In genomic region chr5:145064765-145065340, GRCm38 (mm10) we compare ENCODE assay signal across 32 mouse cellular contexts. TPM values are rescaled to one million over a fixed set of nuclear protein-coding genes. Genes with fewer than 3 reads are reported as not detected.
DNase-seq lines count a peak whose midpoint lies in the region.
"Had no signal": no experiment of that assay in that cellular context is flagged by ENCODE, and none has a peak within 500 bp of the region (broad histone marks: within the 10 kb centered on the region; RNA-seq: fewer than 3 reads in every experiment).

No protein-coding gene starts in this region.

- intact Hi-C loops in heart, postnatal 14 days (cut with DNase I) = loop anchor here (5.0 kb wide), 1 partner anchor 48 kb away; no protein-coding TSS in a partner anchor
- intact Hi-C loops in left cerebral cortex, postnatal 36 days (cut with DNase I) = loop anchor here (5.0 to 10.0 kb wide), 2 partner anchors 48 to 190 kb away; no protein-coding TSS in a partner anchor

- DNase-seq in heart, adult 11 months = peak; percentile 14
- DNase-seq in heart, postnatal 14 days = no peak
- peak; percentile 58 for DNase-seq in Muller cell, postnatal 12 days (ENCODE audit: inconsistent ontology term)
- DNase-seq in ZHBTc4 (ENCODE audit: low read depth, low spot score) = peak; percentile 85
- DNase-seq in thymus, postnatal 0 days (ENCODE audit: low spot score) = no peak
- DNase-seq in left cerebral cortex, postnatal 36 days (ENCODE audit: low spot score in 2 of 2) = no peak
- DNase-seq: adrenal gland, adult 2 months; adrenal gland, postnatal 10 days; adrenal gland, postnatal 25 days; B cell, adult 2 months; cerebellum, adult 11 months; cerebellum, adult 18-20 months; cerebellum, adult 8-10 months; cerebellum, adult 9-11 months; cerebellum, postnatal 14 days; cerebellum, postnatal 36 days; embryo, embryonic 11 days had no signal

RNA-seq across cellular contexts. Expression of gene Arpc1a, which starts 18.8 kb away (rescaled TPM):
- total RNA-seq in heart, postnatal 14 days (2021) = 10 to 100 TPM; 63.3 to 67.2 TPM
- polyA plus RNA-seq in thymus, postnatal 0 days (2015; fragmentation: Nextera tagmentation; extraction: Ambion mirVana) = 148 and 153 TPM in 2 replicates
- total RNA-seq in left cerebral cortex, postnatal 36 days (2021) = 100 to 1,000 TPM; 194 to 211 TPM

RNA-seq across cellular contexts. Expression of gene Kpna7, which starts 19.0 kb away (rescaled TPM):
- total RNA-seq in heart, postnatal 14 days (2021) = not detected
- polyA plus RNA-seq in thymus, postnatal 0 days (2015; fragmentation: Nextera tagmentation; extraction: Ambion mirVana) = 0.05 and 0.20 TPM in 2 replicates
- total RNA-seq in left cerebral cortex, postnatal 36 days (2021) = not detected
- total RNA-seq: adrenal gland, adult 2 months; adrenal gland, postnatal 10 days; adrenal gland, postnatal 25 days; adrenal gland, postnatal 4 days; CH12.LX; common myeloid progenitor, adult 5-6 weeks; G1E had no signal
- polyA plus RNA-seq: adrenal gland, adult 2 months; brain, embryonic 14.5 days; CD4-positive, CD25-positive, alpha-beta regulatory T cell, adult 4 months; embryonic facial prominence, embryonic 11.5 days; embryonic facial prominence, embryonic 13.5 days; embryonic facial prominence, embryonic 15.5 days; erythroblast, embryonic 14.5 days; forebrain, embryonic 10.5 days; forebrain, embryonic 12.5 days; forebrain, embryonic 14.5 days; forebrain, embryonic 16.5 days; frontal cortex, adult 2 months; G1E had no signal

RNA-seq across cellular contexts. Expression of gene 1700018F24Rik, which starts 22.1 kb away (rescaled TPM):
- not detected for total RNA-seq in heart, postnatal 14 days (2021)
- 0.22 TPM in 1 of 2 replicates, not detected in the other for polyA plus RNA-seq in thymus, postnatal 0 days (2015; fragmentation: Nextera tagmentation; extraction: Ambion mirVana)
- not detected for total RNA-seq in left cerebral cortex, postnatal 36 days (2021)
- total RNA-seq: adrenal gland, adult 2 months; adrenal gland, postnatal 10 days; adrenal gland, postnatal 25 days; adrenal gland, postnatal 4 days; CH12.LX; common myeloid progenitor, adult 5-6 weeks; G1E had no signal
- polyA plus RNA-seq: adrenal gland, adult 2 months; brain, embryonic 14.5 days; CD4-positive, CD25-positive, alpha-beta regulatory T cell, adult 4 months; embryonic facial prominence, embryonic 11.5 days; embryonic facial prominence, embryonic 13.5 days; erythroblast, embryonic 14.5 days; forebrain, embryonic 10.5 days; forebrain, embryonic 12.5 days; forebrain, embryonic 14.5 days; forebrain, embryonic 16.5 days; frontal cortex, adult 2 months; G1E had no signal

RNA-seq across cellular contexts. Expression of gene Gm4871, which starts 32.3 kb away (rescaled TPM):
- not detected for total RNA-seq in heart, postnatal 14 days (2021)
- polyA plus RNA-seq in thymus, postnatal 0 days (2015; fragmentation: Nextera tagmentation; extraction: Ambion mirVana) = not detected in 2 replicates
- not detected for total RNA-seq in left cerebral cortex, postnatal 36 days (2021)
- total RNA-seq: adrenal gland, adult 2 months; adrenal gland, postnatal 10 days; adrenal gland, postnatal 25 days; adrenal gland, postnatal 4 days; CH12.LX; common myeloid progenitor, adult 5-6 weeks; G1E had no signal
- polyA plus RNA-seq: adrenal gland, adult 2 months; brain, embryonic 14.5 days; CD4-positive, CD25-positive, alpha-beta regulatory T cell, adult 4 months; embryonic facial prominence, embryonic 11.5 days; embryonic facial prominence, embryonic 13.5 days; embryonic facial prominence, embryonic 15.5 days; erythroblast, embryonic 14.5 days; forebrain, embryonic 10.5 days; forebrain, embryonic 12.5 days; forebrain, embryonic 14.5 days; forebrain, embryonic 16.5 days; frontal cortex, adult 2 months; G1E had no signal

RNA-seq across cellular contexts. Expression of gene Arpc1b, which starts 49.2 kb away (rescaled TPM):
- total RNA-seq in heart, postnatal 14 days (2021) = 100 to 1,000 TPM in 1 of 2 experiments, 10 to 100 TPM in 1; 97.2 to 113 TPM
- polyA plus RNA-seq in thymus, postnatal 0 days (2015; fragmentation: Nextera tagmentation; extraction: Ambion mirVana) = 563 and 603 TPM in 2 replicates
- 10 to 100 TPM; 23.6 to 24.1 TPM for total RNA-seq in left cerebral cortex, postnatal 36 days (2021)

Comparison
In these comparisons a context has a peak if more than half of its experiments do, and no peak if none do; other contexts are left out.
1. DNase-seq: peak in heart, adult 11 months (single experiment), Muller cell, postnatal 12 days (single experiment) and ZHBTc4 (single experiment); none in heart, postnatal 14 days (0 of 2), thymus, postnatal 0 days (single experiment) and left cerebral cortex, postnatal 36 days (0 of 2).